Mouse (Mus musculus): ENCODE data around the gene Macc1. TPM values are rescaled to one million over a fixed set of nuclear protein-coding genes. Genes with fewer than 3 reads are reported as not detected.

Macc1 gene
- total RNA-seq, 4 experiments from 2014 or later: not detected

- no peak for DNase-seq (ENCODE audit: low spot score in 2 of 2)
Measured at GRCm38 (mm10) chr12:119386650-119387049, 72.6 kb downstream of the Macc1 start.

- no peak for DNase-seq (ENCODE audit: low spot score in 2 of 2)
Measured at GRCm38 (mm10) chr12:119387925-119388324, 73.9 kb downstream of the Macc1 start.

- DNase-seq (ENCODE audit: low spot score in 2 of 2): no peak
Measured at GRCm38 (mm10) chr12:119390192-119390684, 76.2 kb downstream of the Macc1 start.

GRCm38 (mm10) chr12:119398046-119398659 lies 84.1 kb downstream of the Macc1 start:
- no peak for DNase-seq (ENCODE audit: low spot score in 2 of 2)

GRCm38 (mm10) chr12:119402273-119402672 lies 88.2 kb downstream of the Macc1 start:
- no peak for DNase-seq (ENCODE audit: low spot score in 2 of 2)

GRCm38 (mm10) chr12:119402796-119403195 lies 88.7 kb downstream of the Macc1 start:
- DNase-seq (ENCODE audit: low spot score in 2 of 2): no peak

GRCm38 (mm10) chr12:119404810-119405209 lies 90.7 kb downstream of the Macc1 start:
- DNase-seq (ENCODE audit: low spot score in 2 of 2): no peak

GRCm38 (mm10) chr12:119410522-119410921 lies 96.5 kb downstream of the Macc1 start:
- no peak for DNase-seq (ENCODE audit: low spot score in 2 of 2)

GRCm38 (mm10) chr12:119410956-119411355 lies 96.9 kb downstream of the Macc1 start:
- no peak for DNase-seq (ENCODE audit: low spot score in 2 of 2)

- no peak for DNase-seq (ENCODE audit: low spot score in 2 of 2)
Measured at GRCm38 (mm10) chr12:119411982-119412381, 97.9 kb downstream of the Macc1 start.

- DNase-seq (ENCODE audit: low spot score in 2 of 2): no peak
Measured at GRCm38 (mm10) chr12:119415900-119416299, 101.8 kb downstream of the Macc1 start.

GRCm38 (mm10) chr12:119425749-119426148 lies 111.7 kb downstream of the Macc1 start:
- no peak for DNase-seq (ENCODE audit: low spot score in 2 of 2)

- DNase-seq (ENCODE audit: low spot score in 2 of 2): no peak
Measured at GRCm38 (mm10) chr12:119426182-119426886, 112.3 kb downstream of the Macc1 start.

- no peak for DNase-seq (ENCODE audit: low spot score in 2 of 2)
Measured at GRCm38 (mm10) chr12:119426887-119427204, 112.8 kb downstream of the Macc1 start.

GRCm38 (mm10) chr12:119440720-119441119 lies 126.7 kb downstream of the Macc1 start:
- DNase-seq (ENCODE audit: low spot score in 2 of 2): no peak

GRCm38 (mm10) chr12:119450116-119450515 lies 136.0 kb downstream of the Macc1 start:
- DNase-seq (ENCODE audit: low spot score in 2 of 2): no peak

- no peak for DNase-seq (ENCODE audit: low spot score in 2 of 2)
Measured at GRCm38 (mm10) chr12:119451232-119451631, 137.2 kb downstream of the Macc1 start.

GRCm38 (mm10) chr12:119454076-119454475 lies 140.0 kb downstream of the Macc1 start:
- DNase-seq (ENCODE audit: low spot score in 2 of 2): no peak

GRCm38 (mm10) chr12:119464040-119464939 lies 150.2 kb downstream of the Macc1 start:
- DNase-seq (ENCODE audit: low spot score in 2 of 2): no peak

GRCm38 (mm10) chr12:119464940-119465245 lies 150.8 kb downstream of the Macc1 start:
- DNase-seq (ENCODE audit: low spot score in 2 of 2): no peak

- no peak for DNase-seq (ENCODE audit: low spot score in 2 of 2)
Measured at GRCm38 (mm10) chr12:119467656-119468055, 153.6 kb downstream of the Macc1 start.

GRCm38 (mm10) chr12:119470260-119470659 lies 156.2 kb downstream of the Macc1 start:
- no peak for DNase-seq (ENCODE audit: low spot score in 2 of 2)
